Mouse (Mus musculus): ENCODE data around the gene Smpd3.

Gene Smpd3

GRCm38 (mm10) chr8:106226589-106226988 lies 111.2 kb downstream of the Smpd3 start:
- peak; percentile 42 for DNase-seq (ENCODE audit: low spot score)

- DNase-seq (ENCODE audit: low spot score), result no peak
Observed at GRCm38 (mm10) chr8:106219620-106220019, 118.2 kb downstream of the Smpd3 start.

- no peak for DNase-seq (ENCODE audit: low spot score)
Observed at GRCm38 (mm10) chr8:106213959-106214358, 123.8 kb downstream of the Smpd3 start.

GRCm38 (mm10) chr8:106211421-106211820 lies 126.4 kb downstream of the Smpd3 start:
- DNase-seq (ENCODE audit: low spot score), result no peak

- DNase-seq (ENCODE audit: low spot score), result peak; percentile 93
Observed at GRCm38 (mm10) chr8:106210821-106211345, 126.9 kb downstream of the Smpd3 start, which contains the start of the genes Slc7a6os and Prmt7. Slc7a6os (minus strand) TSS chr8:106210935. Prmt7 (plus strand) TSS chr8:106210936.

GRCm38 (mm10) chr8:106210035-106210731 lies 127.6 kb downstream of the Smpd3 start:
- DNase-seq (ENCODE audit: low spot score), result no peak

Measured in ovary, postnatal 14 days (tissue).